Mouse (Mus musculus): ENCODE measurements around the gene Smpx. TPM values are rescaled to one million over a fixed set of nuclear protein-coding genes. Genes with fewer than 3 reads are reported as not detected.

The Smpx gene
- polyA plus RNA-seq, 1 experiment from 2014 or later, result not detected

- DNase-seq (ENCODE audit: low spot score), result no peak
- Histone ChIP-seq H3K27me3 (ENCODE audit: control insufficient read depth, insufficient read depth, low read length) (no peaks in the 10 kb centered on the region), H3K27ac (no peak overlapping the region), H3K9me3 (ENCODE audit: control insufficient read depth, low read length) (no peaks in the 10 kb centered on the region), H3K9ac (no peak overlapping the region), H3K4me1 (replicated peaks; ENCODE audit: control insufficient read depth, insufficient read depth, low read length) (no peaks in the 10 kb centered on the region), H3K36me3 (replicated peaks; ENCODE audit: control insufficient read depth, insufficient read depth) (no peaks in the 10 kb centered on the region), H3K4me3 (replicated peaks; ENCODE audit: low read length) (no peak overlapping the region), H3K4me2 (replicated peaks) (no peak overlapping the region)
- no peak for ATAC-seq (ENCODE audit: low FRiP score)
- WGBS, result 59% methylated on average over 3 of the region's 3 CpGs
These were observed 21.2 kb downstream of the Smpx start for GRCm38 (mm10) chrX:157719907-157720306.

- H3K4me2 ChIP-seq (replicated peaks), result no peak overlapping the region
- H3K9ac ChIP-seq, result no peak overlapping the region
- no peak overlapping the region for H3K27ac ChIP-seq
- WGBS, result 34% methylated on average over 7 of the region's 7 CpGs
- no peaks in the 10 kb centered on the region for H3K27me3 ChIP-seq (ENCODE audit: control insufficient read depth, insufficient read depth, low read length)
- no peaks in the 10 kb centered on the region for H3K36me3 ChIP-seq (replicated peaks; ENCODE audit: control insufficient read depth, insufficient read depth)
- no peaks in the 10 kb centered on the region for H3K4me1 ChIP-seq (replicated peaks; ENCODE audit: control insufficient read depth, insufficient read depth, low read length)
- DNase-seq (ENCODE audit: low spot score) (no peak), ATAC-seq (ENCODE audit: low FRiP score) (peak; percentile 46; the same call in 1 of the 2 replicates)
- H3K9me3 ChIP-seq (ENCODE audit: control insufficient read depth, low read length), result no peaks in the 10 kb centered on the region
- no peak overlapping the region for H3K4me3 ChIP-seq (replicated peaks; ENCODE audit: low read length)
These were observed 32.1 kb downstream of the Smpx start for GRCm38 (mm10) chrX:157730622-157731341.

- Histone ChIP-seq H3K36me3 (replicated peaks; ENCODE audit: control insufficient read depth, insufficient read depth) (no peaks in the 10 kb centered on the region), H3K4me2 (replicated peaks) (no peak overlapping the region; the same call in 1 of the 2 replicates), H3K9ac (no peak overlapping the region), H3K27me3 (ENCODE audit: control insufficient read depth, insufficient read depth, low read length) (no peaks in the 10 kb centered on the region), H3K4me3 (replicated peaks; ENCODE audit: low read length) (no peak overlapping the region), H3K4me1 (replicated peaks; ENCODE audit: control insufficient read depth, insufficient read depth, low read length) (no peaks in the 10 kb centered on the region), H3K9me3 (ENCODE audit: control insufficient read depth, low read length) (no peaks in the 10 kb centered on the region), H3K27ac (no peak overlapping the region)
- 36% methylated on average over 9 of the region's 9 CpGs for WGBS
- ATAC-seq (ENCODE audit: low FRiP score) (peak; percentile 62; the same call in 1 of the 2 replicates), DNase-seq (ENCODE audit: low spot score) (peak; percentile 77)
These were observed 33.1 kb downstream of the Smpx start for GRCm38 (mm10) chrX:157731658-157732314.

GRCm38 (mm10) chrX:157732346-157732745, 33.6 kb downstream of the Smpx start:
- no peaks in the 10 kb centered on the region for H3K27me3 ChIP-seq (ENCODE audit: control insufficient read depth, insufficient read depth, low read length)
- no peaks in the 10 kb centered on the region for H3K36me3 ChIP-seq (replicated peaks; ENCODE audit: control insufficient read depth, insufficient read depth)
- WGBS, result 53% methylated on average over 3 of the region's 3 CpGs
- H3K4me1 ChIP-seq (replicated peaks; ENCODE audit: control insufficient read depth, insufficient read depth, low read length), result no peaks in the 10 kb centered on the region
- no peak overlapping the region for H3K9ac ChIP-seq
- DNase-seq (ENCODE audit: low spot score), result no peak
- H3K4me3 ChIP-seq (replicated peaks; ENCODE audit: low read length), result no peak overlapping the region
- no peak for ATAC-seq (ENCODE audit: low FRiP score)
- no peaks in the 10 kb centered on the region for H3K9me3 ChIP-seq (ENCODE audit: control insufficient read depth, low read length)
- H3K27ac ChIP-seq, result no peak overlapping the region
- no peak overlapping the region; the same call in 1 of the 2 replicates for H3K4me2 ChIP-seq (replicated peaks)

- Histone ChIP-seq H3K4me3 (replicated peaks; ENCODE audit: low read length) (no peak overlapping the region), H3K27me3 (ENCODE audit: control insufficient read depth, insufficient read depth, low read length) (no peaks in the 10 kb centered on the region), H3K9ac (no peak overlapping the region), H3K4me1 (replicated peaks; ENCODE audit: control insufficient read depth, insufficient read depth, low read length) (no peaks in the 10 kb centered on the region), H3K27ac (no peak overlapping the region), H3K4me2 (replicated peaks) (no peak overlapping the region), H3K36me3 (replicated peaks; ENCODE audit: control insufficient read depth, insufficient read depth) (no peaks in the 10 kb centered on the region), H3K9me3 (ENCODE audit: control insufficient read depth, low read length) (no peaks in the 10 kb centered on the region)
- 55% methylated on average over 2 of the region's 2 CpGs for WGBS
- ATAC-seq (ENCODE audit: low FRiP score) (no peak), DNase-seq (ENCODE audit: low spot score) (no peak)
These were observed 35.1 kb downstream of the Smpx start for GRCm38 (mm10) chrX:157733836-157734235.

GRCm38 (mm10) chrX:157734341-157734740, 35.6 kb downstream of the Smpx start:
- Histone ChIP-seq H3K27me3 (ENCODE audit: control insufficient read depth, insufficient read depth, low read length) (no peaks in the 10 kb centered on the region), H3K9me3 (ENCODE audit: control insufficient read depth, low read length) (no peaks in the 10 kb centered on the region), H3K4me3 (replicated peaks; ENCODE audit: low read length) (no peak overlapping the region), H3K4me2 (replicated peaks) (no peak overlapping the region), H3K36me3 (replicated peaks; ENCODE audit: control insufficient read depth, insufficient read depth) (no peaks in the 10 kb centered on the region), H3K9ac (no peak overlapping the region), H3K4me1 (replicated peaks; ENCODE audit: control insufficient read depth, insufficient read depth, low read length) (no peaks in the 10 kb centered on the region), H3K27ac (no peak overlapping the region)
- WGBS, result 91% methylated on average over 1 of the region's 1 CpGs
- no peak for ATAC-seq (ENCODE audit: low FRiP score)
- no peak for DNase-seq (ENCODE audit: low spot score)

- H3K4me1 ChIP-seq (replicated peaks; ENCODE audit: control insufficient read depth, insufficient read depth, low read length), result no peaks in the 10 kb centered on the region
- H3K4me3 ChIP-seq (replicated peaks; ENCODE audit: low read length), result no peak overlapping the region
- H3K9me3 ChIP-seq (ENCODE audit: control insufficient read depth, low read length), result no peaks in the 10 kb centered on the region
- no peaks in the 10 kb centered on the region for H3K27me3 ChIP-seq (ENCODE audit: control insufficient read depth, insufficient read depth, low read length)
- H3K4me2 ChIP-seq (replicated peaks), result no peak overlapping the region
- H3K27ac ChIP-seq, result no peak overlapping the region
- DNase-seq (ENCODE audit: low spot score) (no peak), ATAC-seq (ENCODE audit: low FRiP score) (no peak)
- no peak overlapping the region for H3K9ac ChIP-seq
- WGBS, result 84% methylated on average over 10 of the region's 10 CpGs
- H3K36me3 ChIP-seq (replicated peaks; ENCODE audit: control insufficient read depth, insufficient read depth), result no peaks in the 10 kb centered on the region
These were observed 49.3 kb downstream of the Smpx start for GRCm38 (mm10) chrX:157747815-157748544.

- H3K36me3 ChIP-seq (replicated peaks; ENCODE audit: control insufficient read depth, insufficient read depth), result no peaks in the 10 kb centered on the region
- no peak overlapping the region for H3K9ac ChIP-seq
- ATAC-seq (ENCODE audit: low FRiP score), result no peak
- DNase-seq (ENCODE audit: low spot score), result no peak
- WGBS, result 50% methylated on average over 4 of the region's 4 CpGs
- H3K27ac ChIP-seq, result no peak overlapping the region
- H3K27me3 ChIP-seq (ENCODE audit: control insufficient read depth, insufficient read depth, low read length), result no peaks in the 10 kb centered on the region
- no peak overlapping the region for H3K4me3 ChIP-seq (replicated peaks; ENCODE audit: low read length)
- no peaks in the 10 kb centered on the region for H3K4me1 ChIP-seq (replicated peaks; ENCODE audit: control insufficient read depth, insufficient read depth, low read length)
- H3K9me3 ChIP-seq (ENCODE audit: control insufficient read depth, low read length), result no peaks in the 10 kb centered on the region
- no peak overlapping the region for H3K4me2 ChIP-seq (replicated peaks)
These were observed 55.8 kb downstream of the Smpx start for GRCm38 (mm10) chrX:157754559-157754958.

- WGBS, result 85% methylated on average over 3 of the region's 3 CpGs
- Histone ChIP-seq H3K36me3 (replicated peaks; ENCODE audit: control insufficient read depth, insufficient read depth) (no peaks in the 10 kb centered on the region), H3K9ac (no peak overlapping the region), H3K9me3 (ENCODE audit: control insufficient read depth, low read length) (no peaks in the 10 kb centered on the region), H3K4me3 (replicated peaks; ENCODE audit: low read length) (no peak overlapping the region), H3K27ac (no peak overlapping the region), H3K27me3 (ENCODE audit: control insufficient read depth, insufficient read depth, low read length) (no peaks in the 10 kb centered on the region), H3K4me1 (replicated peaks; ENCODE audit: control insufficient read depth, insufficient read depth, low read length) (no peaks in the 10 kb centered on the region), H3K4me2 (replicated peaks) (no peak overlapping the region)
- DNase-seq (ENCODE audit: low spot score) (no peak), ATAC-seq (ENCODE audit: low FRiP score) (no peak)
These were observed 63.8 kb downstream of the Smpx start for GRCm38 (mm10) chrX:157762542-157762941.

All from hindbrain, embryonic 14.5 days (tissue).